ENCODE assay signal across 21 mouse cellular contexts in the genomic region with DNA sequence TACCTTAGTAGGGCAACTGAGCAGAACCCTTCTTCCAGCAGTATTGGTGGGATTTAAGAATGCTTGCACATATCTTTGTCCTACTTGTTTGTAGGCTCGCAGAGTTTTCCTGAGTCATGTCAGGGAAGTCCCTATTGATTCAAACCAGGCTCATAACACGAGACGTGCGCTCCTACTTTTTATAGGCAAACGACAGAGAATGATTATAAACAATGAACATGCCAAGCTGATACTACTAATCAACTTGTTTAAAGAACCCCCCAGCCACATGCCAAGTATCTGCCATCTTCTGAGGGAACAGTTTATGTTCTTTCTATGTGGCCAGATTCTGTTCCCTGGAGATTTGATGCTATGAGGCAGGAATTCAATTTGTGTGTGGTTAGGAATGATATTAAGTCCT. TPM values are rescaled to one million over a fixed set of nuclear protein-coding genes. Genes with fewer than 3 reads are reported as not detected.
"Had no signal": no experiment of that assay in that cellular context is flagged by ENCODE, and none has a peak within 500 bp of the region (broad histone marks: within the 10 kb centered on the region; RNA-seq: fewer than 3 reads in every experiment).

No protein-coding gene starts in this region.

- H3K4me1 ChIP-seq: limb, embryonic 15.5 days; liver, embryonic 12.5 days; midbrain, embryonic 15.5 days; neural tube, embryonic 12.5 days had no signal

- H3K4me2 ChIP-seq: limb, embryonic 15.5 days; liver, embryonic 12.5 days; midbrain, embryonic 15.5 days; neural tube, embryonic 12.5 days had no signal

- H3K9me3 ChIP-seq: limb, embryonic 15.5 days; liver, embryonic 12.5 days; midbrain, embryonic 15.5 days; neural tube, embryonic 12.5 days had no signal

- H3K27me3 ChIP-seq: limb, embryonic 15.5 days; liver, embryonic 12.5 days; midbrain, embryonic 15.5 days; neural tube, embryonic 12.5 days had no signal

- H3K9ac ChIP-seq: limb, embryonic 15.5 days; liver, embryonic 12.5 days; midbrain, embryonic 15.5 days; neural tube, embryonic 12.5 days had no signal

- H3K4me3 ChIP-seq: limb, embryonic 15.5 days; liver, embryonic 12.5 days; midbrain, embryonic 15.5 days; neural tube, embryonic 12.5 days had no signal

- DNase-seq: kidney, adult 11 months; kidney, adult 9 months; kidney, postnatal 10 days; left cerebral cortex, postnatal 4 days; thymus, postnatal 36 days had no signal

- H3K27ac ChIP-seq: limb, embryonic 15.5 days; liver, embryonic 12.5 days; midbrain, embryonic 15.5 days; neural tube, embryonic 12.5 days had no signal

- H3K36me3 ChIP-seq: limb, embryonic 15.5 days; liver, embryonic 12.5 days; midbrain, embryonic 15.5 days; neural tube, embryonic 12.5 days had no signal

- ATAC-seq: liver, embryonic 12.5 days; midbrain, embryonic 15.5 days had no signal

RNA-seq across cellular contexts. Expression of gene Gm11111, which starts 28.3 kb away (rescaled TPM):
- total RNA-seq: layer of hippocampus, adult 8-10 months; layer of hippocampus, postnatal 14 days; left cerebral cortex, adult 18-20 months; left cerebral cortex, postnatal 10 days; left cerebral cortex, postnatal 4 days; megakaryocyte progenitor cell, adult 5-6 weeks; monocyte, adult 5-6 weeks; neutrophil, adult 5-6 weeks had no signal
- polyA plus RNA-seq: intestine, embryonic 14.5 days; large intestine, adult 2 months; limb, embryonic 15.5 days; liver, embryonic 12.5 days; liver, embryonic 16.5 days; midbrain, embryonic 15.5 days; neural tube, embryonic 12.5 days; stomach, embryonic 14.5 days; thymus, postnatal 0 days had no signal
